Mouse (Mus musculus): ENCODE data around the gene Man1c1. TPM values are rescaled to one million over a fixed set of nuclear protein-coding genes. Genes with fewer than 3 reads are reported as not detected.

Gene Man1c1
- total RNA-seq, 2 experiments from 2014 or later: 16.7 to 17.9 TPM

GRCm38 (mm10) chr4:134677556-134678508, 26.3 kb downstream of the Man1c1 start:
- no peak for DNase-seq (ENCODE audit: low spot score in 2 of 2)

GRCm38 (mm10) chr4:134675800-134676199, 28.3 kb downstream of the Man1c1 start:
- no peak for DNase-seq (ENCODE audit: low spot score in 2 of 2)

- DNase-seq (ENCODE audit: low spot score in 2 of 2): no peak
These were observed 29.1 kb downstream of the Man1c1 start for GRCm38 (mm10) chr4:134674970-134675369.

GRCm38 (mm10) chr4:134673882-134674463, 30.1 kb downstream of the Man1c1 start:
- peak in 1 of 2 experiments; percentile 37 for DNase-seq (ENCODE audit: low spot score in 2 of 2)

GRCm38 (mm10) chr4:134673151-134673550, 30.9 kb downstream of the Man1c1 start:
- no peak for DNase-seq (ENCODE audit: low spot score in 2 of 2)

- no peak for DNase-seq (ENCODE audit: low spot score in 2 of 2)
These were observed 31.8 kb downstream of the Man1c1 start for GRCm38 (mm10) chr4:134672326-134672725.

- no peak for DNase-seq (ENCODE audit: low spot score in 2 of 2)
These were observed 32.4 kb downstream of the Man1c1 start for GRCm38 (mm10) chr4:134671660-134672173.

- no peak for DNase-seq (ENCODE audit: low spot score in 2 of 2)
These were observed 34.2 kb downstream of the Man1c1 start for GRCm38 (mm10) chr4:134669742-134670354.

GRCm38 (mm10) chr4:134668355-134669028, 35.6 kb downstream of the Man1c1 start:
- no peak for DNase-seq (ENCODE audit: low spot score in 2 of 2)

GRCm38 (mm10) chr4:134666391-134666790, 37.7 kb downstream of the Man1c1 start:
- no peak for DNase-seq (ENCODE audit: low spot score in 2 of 2)

- no peak for DNase-seq (ENCODE audit: low spot score in 2 of 2)
These were observed 41.0 kb downstream of the Man1c1 start for GRCm38 (mm10) chr4:134663052-134663451.

GRCm38 (mm10) chr4:134660630-134661183, 43.4 kb downstream of the Man1c1 start:
- no peak for DNase-seq (ENCODE audit: low spot score in 2 of 2)

- DNase-seq (ENCODE audit: low spot score in 2 of 2): no peak
These were observed 44.5 kb downstream of the Man1c1 start for GRCm38 (mm10) chr4:134659354-134660301.

GRCm38 (mm10) chr4:134657473-134657872, 46.6 kb downstream of the Man1c1 start:
- no peak for DNase-seq (ENCODE audit: low spot score in 2 of 2)

- no peak for DNase-seq (ENCODE audit: low spot score in 2 of 2)
These were observed 49.7 kb downstream of the Man1c1 start for GRCm38 (mm10) chr4:134654391-134654790.

- no peak for DNase-seq (ENCODE audit: low spot score in 2 of 2)
These were observed 51.4 kb downstream of the Man1c1 start for GRCm38 (mm10) chr4:134652720-134653119.

- DNase-seq (ENCODE audit: low spot score in 2 of 2): no peak
These were observed 51.9 kb downstream of the Man1c1 start for GRCm38 (mm10) chr4:134652151-134652550.

GRCm38 (mm10) chr4:134651358-134651757, 52.7 kb downstream of the Man1c1 start:
- DNase-seq (ENCODE audit: low spot score in 2 of 2): peak in 1 of 2 experiments; percentile 52

Measured in gastrocnemius, postnatal 4 days (tissue).